Mouse (Mus musculus): ENCODE results near the gene 1700001K19Rik.
"Not testable (repeated sequence)": the region's sequence is repeated elsewhere in the genome, so short reads cannot be mapped to it uniquely, and the experiment has no call there.

- not testable (repeated sequence) for TF ChIP-seq CTCF (conservative IDR thresholded peaks at IDR 0.05; ENCODE audit: insufficient read depth, insufficient read length, low read depth, low read length); POLR2A (IDR thresholded peaks at IDR 0.05; ENCODE audit: low read depth, low read length)
These were observed 11.0 kb upstream of the 1700001K19Rik start for GRCm38 (mm10) chr12:110693378-110693777.
